Mouse (Mus musculus) T-cell, adult 2 months (primary cell): ENCODE results near the gene Tbc1d24.
"Not testable (repeated sequence)": the region's sequence is repeated elsewhere in the genome, so short reads cannot be mapped to it uniquely, and the experiment has no call there.

Experiments
- DNase-seq: peaks from one replicate; pipeline ENCODE4 v3.0.0; 2022; ENCODE audit warnings: low spot score

Gene Tbc1d24

GRCm38 (mm10) chr17:24149421-24149820 lies 55.9 kb downstream of the Tbc1d24 start:
- no peak for DNase-seq

- DNase-seq, result no peak
Measured at GRCm38 (mm10) chr17:24142897-24143296, 62.5 kb downstream of the Tbc1d24 start.

- DNase-seq, result peak; percentile 98
Measured at GRCm38 (mm10) chr17:24141425-24141920, 63.9 kb downstream of the Tbc1d24 start.

GRCm38 (mm10) chr17:24140845-24141424 lies 64.4 kb downstream of the Tbc1d24 start:
- peak; percentile 47 for DNase-seq

- no peak for DNase-seq
Measured at GRCm38 (mm10) chr17:24139968-24140367, 65.4 kb downstream of the Tbc1d24 start.

GRCm38 (mm10) chr17:24139256-24139655 lies 66.1 kb downstream of the Tbc1d24 start:
- DNase-seq, result no peak

GRCm38 (mm10) chr17:24137226-24137880 lies 68.0 kb downstream of the Tbc1d24 start:
- no peak for DNase-seq

GRCm38 (mm10) chr17:24134062-24134461 lies 71.3 kb downstream of the Tbc1d24 start:
- no peak for DNase-seq

GRCm38 (mm10) chr17:24132919-24133318 lies 72.4 kb downstream of the Tbc1d24 start:
- DNase-seq, result peak; percentile 28

GRCm38 (mm10) chr17:24131570-24131969 lies 73.8 kb downstream of the Tbc1d24 start:
- no peak for DNase-seq

GRCm38 (mm10) chr17:24129246-24129645 lies 76.1 kb downstream of the Tbc1d24 start:
- DNase-seq, result not testable (repeated sequence)

GRCm38 (mm10) chr17:24127592-24127991 lies 77.8 kb downstream of the Tbc1d24 start:
- DNase-seq, result peak; percentile 12

GRCm38 (mm10) chr17:24126801-24127200 lies 78.6 kb downstream of the Tbc1d24 start:
- peak; percentile 40 for DNase-seq
